Mouse (Mus musculus) C2C12 (cell line): Measurements from ENCODE around the gene Ppara.

Experiments
- CEBPB ChIP-seq: IDR thresholded peaks from one replicate; pipeline ENCODE4 v1.6.1; 2011; ENCODE audit warnings: low read depth, mild to moderate bottlenecking, control low read depth, moderate library complexity
- CTCF ChIP-seq: IDR thresholded peaks from one replicate; pipeline ENCODE4 v1.5.1; 2011; ENCODE audit not compliant: control insufficient read depth, insufficient read depth, insufficient read length
- MAX ChIP-seq: IDR thresholded peaks from one replicate; pipeline ENCODE4 v1.6.1; 2011; ENCODE audit warnings: mild to moderate bottlenecking, control low read depth
- MYOD1 ChIP-seq: IDR thresholded peaks from one replicate; pipeline ENCODE4 v1.6.1; 2011; ENCODE audit warnings: low read depth; ENCODE audit not compliant: control insufficient read depth, insufficient read length
- MYOG ChIP-seq: IDR thresholded peaks from one replicate; pipeline ENCODE4 v1.6.1; 2011; ENCODE audit not compliant: control insufficient read depth, insufficient read length; ENCODE audit errors: extremely low read depth
- USF1 ChIP-seq: IDR thresholded peaks from one replicate; pipeline ENCODE4 v1.6.1; 2011; ENCODE audit warnings: low read depth, mild to moderate bottlenecking, control low read depth, moderate library complexity

GRCm38 (mm10) chr15:85798676-85799075 is 63.9 kb downstream of the Ppara start:
- no peak for TF ChIP-seq CTCF
- no peak for TF ChIP-seq MYOD1
- no peak for TF ChIP-seq MAX
- no peak for TF ChIP-seq USF1
- TF ChIP-seq MYOG: no peak
- no peak for TF ChIP-seq CEBPB
